Mouse (Mus musculus) midbrain, embryonic 15.5 days (tissue): Measurements from ENCODE around the gene Il17f. TPM values are rescaled to one million over a fixed set of nuclear protein-coding genes. Genes with fewer than 3 reads are reported as not detected.

Source experiments
- ATAC-seq: fragments of 200-750 bp; cut with Nextera tagmentation; replicated peaks from 2 replicates; pipeline ENCODE4 v1.8.0; 2017; ENCODE audit warnings: moderate TSS enrichment
- H3K27ac ChIP-seq: fragments of 300-500 bp; sonication (generic); 2 replicates; pipeline ENCODE4 v1.5.1; 2015; ENCODE audit warnings: mild to moderate bottlenecking, inconsistent platforms
- H3K27me3 ChIP-seq: fragments of 300-500 bp; sonication (generic); replicated peaks from 2 replicates; pipeline ENCODE4 v1.6.1; 2015; ENCODE audit warnings: inconsistent platforms
- H3K36me3 ChIP-seq: fragments of 300-500 bp; sonication (generic); replicated peaks from 2 replicates; pipeline ENCODE4 v1.6.1; 2015; ENCODE audit warnings: inconsistent platforms
- H3K4me1 ChIP-seq: fragments of 300-500 bp; sonication (generic); 2 replicates; pipeline ENCODE4 v1.6.1; 2015; ENCODE audit warnings: inconsistent platforms
- H3K4me2 ChIP-seq: fragments of 300-500 bp; sonication (generic); 2 replicates; pipeline ENCODE4 v1.6.1; 2015; ENCODE audit warnings: inconsistent platforms, mild to moderate bottlenecking, moderate library complexity
- H3K4me3 ChIP-seq: fragments of 300-500 bp; sonication (generic); 2 replicates; pipeline ENCODE4 v1.5.1; 2015; ENCODE audit warnings: mild to moderate bottlenecking, inconsistent platforms
- H3K9ac ChIP-seq: fragments of 300-500 bp; sonication (generic); 2 replicates; pipeline ENCODE4 v1.6.1; 2015; ENCODE audit warnings: mild to moderate bottlenecking, inconsistent platforms
- H3K9me3 ChIP-seq: fragments of 300-500 bp; sonication (generic); 2 replicates; pipeline ENCODE4 v1.6.1; 2016; ENCODE audit warnings: inconsistent platforms
- WGBS: fragments of 180-500 bp; shearing (Covaris S2); methylation state at CpG from one replicate; pipeline ENCODE4 v1.1.7; 2015; ENCODE audit warnings: mixed read lengths; 5-methylcytosine and 5-hydroxymethylcytosine counted together
- polyA plus RNA-seq: library from polyadenylated mRNA; unstranded; fragments of >200 nt; fragmentation: Nextera tagmentation; extraction: Ambion mirVana; gene quantifications from 2 replicates; pipeline ENCODE4 v1.2.1, GENCODE M21; 2015

The Il17f gene
- polyA plus RNA-seq, 1 experiment from 2014 or later = not detected

DNA sequence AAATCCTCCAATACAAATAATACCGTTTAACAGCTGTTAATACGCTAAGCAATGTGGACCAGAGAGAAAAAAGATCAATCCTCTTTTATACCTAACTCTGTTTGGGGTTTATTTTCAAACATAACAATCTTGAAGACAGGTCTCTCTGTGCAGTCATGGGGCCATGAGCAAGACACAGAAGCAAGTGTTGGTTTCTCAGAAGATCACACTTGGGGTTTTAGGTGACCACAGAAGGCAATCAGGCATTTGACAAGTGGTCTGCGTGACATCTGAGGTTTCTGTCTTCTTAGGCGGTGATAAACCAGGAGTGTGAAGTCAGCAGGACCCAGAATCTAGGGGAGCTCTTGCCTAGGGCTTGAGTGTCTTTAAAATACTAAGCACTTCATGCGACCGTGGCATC is 23.9 kb downstream of the Il17f start:
- 86% methylated on average over 6 of the region's 6 CpGs for WGBS
- no peaks in the 10 kb centered on the region for H3K9me3 ChIP-seq
- no peak overlapping the region for H3K4me3 ChIP-seq
- ATAC-seq = no peak
- no peaks in the 10 kb centered on the region for H3K27me3 ChIP-seq
- H3K27ac ChIP-seq = no peak overlapping the region
- H3K4me1 ChIP-seq = no peaks in the 10 kb centered on the region
- no peaks in the 10 kb centered on the region for H3K36me3 ChIP-seq
- H3K9ac ChIP-seq = no peak overlapping the region
- no peak overlapping the region for H3K4me2 ChIP-seq

DNA sequence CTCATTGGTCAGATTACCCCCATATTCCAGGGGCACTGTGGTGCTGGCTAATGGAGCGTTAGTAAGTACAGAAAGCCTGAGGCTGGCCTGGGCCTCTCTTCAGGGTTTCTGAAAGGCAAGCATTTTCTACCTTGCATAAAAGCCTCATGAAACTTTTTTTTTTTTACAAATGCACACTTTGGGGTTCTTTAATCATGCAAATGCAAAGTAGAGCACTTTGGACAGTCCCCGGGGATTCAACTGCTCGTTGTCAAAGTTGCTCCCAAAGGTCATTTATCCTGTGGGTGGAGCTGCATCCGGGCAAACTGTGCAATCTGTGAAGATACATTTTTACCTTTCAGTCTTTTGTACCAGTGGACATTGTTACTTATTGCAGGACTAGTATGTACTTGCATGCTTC is 29.0 kb downstream of the Il17f start:
- no peaks in the 10 kb centered on the region for H3K36me3 ChIP-seq
- no peak overlapping the region for H3K9ac ChIP-seq
- H3K9me3 ChIP-seq = no peaks in the 10 kb centered on the region
- ATAC-seq = no peak
- H3K27ac ChIP-seq = no peak overlapping the region
- no peak overlapping the region for H3K4me3 ChIP-seq
- WGBS = 56% methylated on average over 4 of the region's 4 CpGs
- H3K4me2 ChIP-seq = no peak overlapping the region
- H3K4me1 ChIP-seq = no peaks in the 10 kb centered on the region
- H3K27me3 ChIP-seq = no peaks in the 10 kb centered on the region

DNA sequence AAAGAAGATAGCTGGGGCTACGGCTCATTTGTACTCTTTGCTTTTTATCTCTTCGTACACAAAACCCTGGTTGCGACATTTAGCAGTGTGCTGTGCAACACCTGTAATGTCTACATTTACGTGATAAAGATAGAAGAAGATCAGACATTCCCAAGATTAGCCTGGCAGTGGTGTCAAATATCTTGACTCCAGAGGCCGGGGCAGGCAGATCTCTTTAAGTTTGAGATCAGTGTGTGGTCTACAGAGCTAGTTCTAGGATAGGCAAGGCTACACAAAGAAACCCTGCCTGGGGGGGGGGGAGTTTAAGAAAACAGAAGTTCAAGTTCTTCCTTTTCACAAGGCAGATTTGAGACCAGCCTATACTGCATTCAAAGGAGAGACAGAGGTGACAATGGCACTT is 30.1 kb downstream of the Il17f start:
- Histone ChIP-seq H3K27ac (no peak overlapping the region), H3K9me3 (no peaks in the 10 kb centered on the region), H3K4me1 (no peaks in the 10 kb centered on the region), H3K4me3 (no peak overlapping the region), H3K36me3 (no peaks in the 10 kb centered on the region), H3K9ac (no peak overlapping the region), H3K27me3 (no peaks in the 10 kb centered on the region), H3K4me2 (no peak overlapping the region)
- no peak for ATAC-seq
- 87% methylated on average over 5 of the region's 5 CpGs for WGBS

DNA sequence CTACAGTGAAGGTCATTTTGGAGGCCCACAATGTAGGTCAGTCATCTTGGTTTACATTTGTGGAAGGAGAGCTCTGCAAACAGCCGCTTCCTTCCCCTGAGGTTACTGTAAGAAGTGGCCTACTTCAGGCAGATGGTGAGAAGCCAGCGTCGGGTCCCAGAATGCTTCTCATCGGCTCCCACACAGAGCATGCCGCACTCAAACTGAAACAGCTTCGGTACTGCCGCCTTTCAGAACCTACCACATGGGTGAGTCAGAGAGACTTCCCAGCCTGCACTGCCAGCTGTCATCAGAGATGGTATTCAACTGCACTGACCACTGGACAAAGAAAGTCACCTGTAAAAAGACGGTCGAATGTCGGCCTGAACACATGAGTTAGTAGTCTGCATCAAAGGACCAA is 30.6 kb downstream of the Il17f start:
- WGBS = 88% methylated on average over 10 of the region's 10 CpGs
- Histone ChIP-seq H3K4me3 (no peak overlapping the region), H3K27me3 (no peaks in the 10 kb centered on the region), H3K4me1 (no peaks in the 10 kb centered on the region), H3K36me3 (no peaks in the 10 kb centered on the region), H3K4me2 (no peak overlapping the region), H3K9me3 (no peaks in the 10 kb centered on the region), H3K9ac (no peak overlapping the region), H3K27ac (no peak overlapping the region)
- ATAC-seq = no peak

DNA sequence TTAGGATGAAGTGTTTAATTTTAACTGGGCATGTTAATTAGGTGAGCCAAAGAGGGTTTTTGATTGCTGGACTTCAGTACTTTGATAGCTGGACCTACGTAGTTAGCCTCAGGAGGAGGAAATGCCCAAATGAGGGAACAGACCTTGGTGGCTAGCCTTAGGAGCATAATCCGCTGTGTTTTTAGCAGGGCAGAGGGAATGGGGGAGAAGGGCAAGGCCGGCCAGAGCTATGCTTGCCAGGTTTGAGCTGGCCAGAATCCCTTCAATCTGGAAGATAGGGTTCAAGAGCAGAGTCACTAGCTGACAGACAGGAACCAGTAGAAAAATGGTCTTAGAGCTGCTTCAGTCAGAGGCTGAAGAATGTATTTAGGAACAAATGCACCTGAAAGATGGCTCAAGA is 32.8 kb downstream of the Il17f start:
- no peak for ATAC-seq
- no peaks in the 10 kb centered on the region for H3K9me3 ChIP-seq
- H3K4me3 ChIP-seq = no peak overlapping the region
- H3K27me3 ChIP-seq = no peaks in the 10 kb centered on the region
- H3K27ac ChIP-seq = no peak overlapping the region
- no peak overlapping the region for H3K9ac ChIP-seq
- no peaks in the 10 kb centered on the region for H3K36me3 ChIP-seq
- H3K4me1 ChIP-seq = no peaks in the 10 kb centered on the region
- 86% methylated on average over 3 of the region's 3 CpGs for WGBS
- H3K4me2 ChIP-seq = no peak overlapping the region

DNA sequence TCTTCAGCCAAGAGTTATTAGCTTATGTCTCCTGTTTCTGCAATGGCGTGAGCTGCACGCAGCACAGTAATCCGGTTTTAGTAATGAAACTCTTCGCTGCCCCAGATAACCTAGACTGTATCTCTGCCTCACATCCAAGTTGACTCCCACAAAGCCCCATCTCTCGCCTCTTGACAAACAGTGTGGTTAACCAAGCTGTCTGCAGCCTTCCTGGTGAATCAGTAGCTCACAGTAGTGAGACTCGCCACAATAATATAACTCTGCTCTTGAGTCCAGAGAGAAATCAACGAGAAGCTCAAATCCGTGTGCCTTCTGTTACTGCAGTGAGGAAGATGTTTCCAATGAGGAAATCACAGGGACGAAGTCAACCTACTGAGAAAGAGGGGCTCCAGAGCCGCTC is 36.0 kb downstream of the Il17f start:
- Histone ChIP-seq H3K9ac (no peak overlapping the region), H3K4me3 (no peak overlapping the region), H3K9me3 (no peaks in the 10 kb centered on the region), H3K4me1 (no peaks in the 10 kb centered on the region), H3K27me3 (no peaks in the 10 kb centered on the region), H3K4me2 (no peak overlapping the region), H3K36me3 (no peaks in the 10 kb centered on the region), H3K27ac (no peak overlapping the region)
- WGBS = 91% methylated on average over 10 of the region's 10 CpGs
- ATAC-seq = no peak

DNA sequence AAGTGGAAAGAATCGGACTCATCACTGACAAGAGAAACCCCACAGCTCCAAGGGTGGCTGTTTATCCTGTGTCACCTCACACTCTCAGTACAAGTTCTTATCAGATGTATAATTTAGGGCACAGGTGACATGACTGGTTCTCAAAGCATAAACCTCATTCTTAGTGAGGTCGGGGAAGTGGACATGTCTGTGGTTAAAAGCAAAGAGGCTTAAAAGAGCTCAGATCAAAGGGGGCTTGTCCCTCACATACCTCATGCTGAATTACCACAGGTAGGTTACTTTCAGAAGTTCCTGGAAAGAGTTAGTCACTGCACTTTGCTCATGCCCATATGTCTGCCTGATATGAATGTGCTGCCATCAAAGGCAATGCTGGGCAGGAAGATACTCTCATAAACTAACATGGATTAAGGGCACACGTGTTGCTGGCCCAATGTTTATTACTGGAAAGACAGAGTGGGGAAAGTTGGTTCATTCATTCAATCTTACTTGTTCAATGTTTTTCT is 49.9 kb downstream of the Il17f start:
- no peaks in the 10 kb centered on the region for H3K27me3 ChIP-seq
- 81% methylated on average over 3 of the region's 3 CpGs for WGBS
- no peak overlapping the region for H3K4me2 ChIP-seq
- no peak overlapping the region for H3K27ac ChIP-seq
- no peak for ATAC-seq
- H3K4me3 ChIP-seq = no peak overlapping the region
- no peak overlapping the region for H3K9ac ChIP-seq
- no peaks in the 10 kb centered on the region for H3K36me3 ChIP-seq
- H3K4me1 ChIP-seq = no peaks in the 10 kb centered on the region
- no peaks in the 10 kb centered on the region for H3K9me3 ChIP-seq

DNA sequence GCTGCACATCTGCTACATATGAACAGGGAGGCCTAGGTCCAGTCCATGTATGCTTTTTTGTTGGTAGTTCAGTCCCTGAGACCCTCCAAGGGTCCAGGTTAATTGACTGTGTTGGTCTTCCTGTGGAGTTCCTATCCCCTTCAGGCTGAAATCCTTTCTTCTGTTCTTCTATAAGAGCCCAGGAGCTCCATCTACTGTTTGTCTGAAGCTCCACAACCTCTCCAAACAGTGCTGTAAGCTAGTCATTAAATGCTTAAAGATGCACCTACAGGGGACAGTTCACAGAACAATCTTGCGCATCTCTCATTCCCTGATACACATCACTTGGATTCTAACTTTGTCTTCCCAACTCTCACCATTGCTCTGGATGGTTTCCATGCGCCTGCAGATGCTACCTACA is 51.9 kb downstream of the Il17f start:
- 92% methylated on average over 2 of the region's 2 CpGs for WGBS

DNA sequence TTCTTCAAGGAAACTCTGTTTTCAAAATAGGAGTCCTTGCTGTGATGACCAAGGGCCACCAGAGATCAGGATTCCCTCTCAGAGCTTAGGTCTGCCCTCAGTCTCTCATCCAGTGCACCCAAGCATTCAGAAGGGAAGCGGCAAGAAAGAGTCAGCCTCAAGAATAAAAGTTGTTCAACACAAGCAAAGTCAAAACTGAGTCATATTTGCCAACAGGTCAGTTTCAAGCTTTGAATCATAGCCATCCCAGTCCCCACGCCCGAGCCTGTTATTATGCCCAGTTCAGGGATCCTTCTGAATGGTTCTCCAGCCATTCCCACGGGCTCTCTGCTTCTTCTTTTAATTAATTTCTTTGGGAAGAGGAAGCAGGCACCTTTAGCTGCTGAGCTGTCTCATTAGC is 53.8 kb downstream of the Il17f start:
- Histone ChIP-seq H3K27me3 (no peaks in the 10 kb centered on the region), H3K4me3 (no peak overlapping the region), H3K9ac (no peak overlapping the region), H3K27ac (no peak overlapping the region), H3K4me1 (no peaks in the 10 kb centered on the region), H3K4me2 (no peak overlapping the region), H3K36me3 (no peaks in the 10 kb centered on the region), H3K9me3 (no peaks in the 10 kb centered on the region)
- WGBS = 81% methylated on average over 4 of the region's 4 CpGs
- ATAC-seq = no peak

More for the DNA sequence above, 51.9 kb downstream of the Il17f start:
- H3K4me1 ChIP-seq = no peaks in the 10 kb centered on the region
- no peak overlapping the region for H3K4me2 ChIP-seq
- no peak overlapping the region for H3K9ac ChIP-seq
- H3K36me3 ChIP-seq = no peaks in the 10 kb centered on the region
- no peak overlapping the region for H3K27ac ChIP-seq
- H3K4me3 ChIP-seq = no peak overlapping the region
- H3K27me3 ChIP-seq = no peaks in the 10 kb centered on the region
- no peaks in the 10 kb centered on the region for H3K9me3 ChIP-seq
- no peak for ATAC-seq

DNA sequence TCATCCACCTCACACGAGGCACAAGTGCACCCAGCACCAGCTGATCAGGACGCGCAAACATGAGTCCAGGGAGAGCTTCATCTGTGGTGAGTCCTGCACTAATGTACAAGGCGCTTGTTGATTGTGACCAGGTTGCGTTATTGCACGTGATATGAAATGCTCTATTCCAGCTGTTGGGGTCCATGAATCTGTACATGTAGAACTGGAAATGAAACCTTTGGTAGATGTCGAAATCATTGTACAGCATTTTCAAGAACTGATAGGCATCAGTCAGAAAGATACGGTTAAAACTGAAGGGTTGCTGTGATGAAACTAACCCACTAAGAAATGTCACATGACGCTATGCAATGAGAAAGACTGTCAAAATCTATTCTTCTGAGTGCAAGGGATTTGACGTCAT is 59.5 kb downstream of the Il17f start, which contains the start of gene Il17a:
Il17a (plus strand) TSS at position 3 of the 400 bp plus-strand sequence.
- no peak within 1 kb of the TSS for H3K4me2 ChIP-seq
- no peaks in the 10 kb centered on the region for H3K27me3 ChIP-seq
- no peaks in the 10 kb centered on the region for H3K36me3 ChIP-seq
- no peaks in the 10 kb centered on the region for H3K4me1 ChIP-seq
- H3K9ac ChIP-seq = no peak within 1 kb of the TSS
- no peak within 1 kb of the TSS for H3K27ac ChIP-seq
- no peak for ATAC-seq
- 92% methylated on average over 10 of the region's 10 CpGs for WGBS
- no peaks in the 10 kb centered on the region for H3K9me3 ChIP-seq
- no peak within 1 kb of the TSS for H3K4me3 ChIP-seq

Other genes with a start within 250 kb of the Il17f start
- gene Pkhd1, start 172.6 kb downstream of the Il17f start, polyA plus RNA-seq = 0.10 TPM in 1 of 2 replicates, not detected in the other
- gene Il17a, start 59.7 kb downstream of the Il17f start, polyA plus RNA-seq = not detected in 2 replicates
- gene Mcm3, start 29.7 kb upstream of the Il17f start, polyA plus RNA-seq = 18.9 and 20.5 TPM in 2 replicates
- 23.7 and 24.2 TPM in 2 replicates for gene Paqr8, start 100.0 kb upstream of the Il17f start, polyA plus RNA-seq
- gene Efhc1, start 161.0 kb upstream of the Il17f start, polyA plus RNA-seq = 1.6 and 1.8 TPM in 2 replicates